Comparison of ENCODE assay signal across 15 mouse cellular contexts in the genomic region with DNA sequence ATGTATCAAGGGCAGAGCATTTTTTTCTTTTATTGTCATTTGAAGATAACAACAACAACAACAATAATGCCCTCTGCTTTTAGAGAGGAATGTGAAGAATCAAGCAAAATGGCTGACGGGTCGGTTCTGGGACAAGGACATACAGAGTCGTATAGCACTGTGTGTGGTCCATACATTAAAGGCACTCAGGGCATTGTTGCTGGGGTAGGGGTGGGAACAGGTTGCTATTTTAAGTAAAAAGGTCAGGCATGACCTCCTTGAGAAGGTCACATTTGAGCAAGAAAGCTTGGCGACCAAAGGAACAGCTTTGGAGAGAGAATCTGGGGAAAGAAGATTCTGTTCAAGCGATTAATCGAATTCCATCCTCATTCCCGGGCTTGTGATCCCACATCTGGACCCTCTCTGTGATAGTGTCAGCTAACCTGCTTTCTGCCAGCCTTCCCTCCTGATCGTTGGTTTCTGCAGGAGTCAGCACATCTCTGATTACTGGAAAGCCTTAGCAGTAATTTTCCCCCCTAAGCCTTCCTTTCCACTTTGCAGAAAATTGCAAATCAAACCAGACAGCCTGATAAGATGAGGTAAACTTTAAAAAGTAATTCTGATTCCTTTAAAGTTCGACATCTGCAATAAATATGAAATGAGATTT.
"Had no signal": no experiment of that assay in that cellular context is flagged by ENCODE, and none has a peak within 500 bp of the region (broad histone marks: within the 10 kb centered on the region; RNA-seq: fewer than 3 reads in every experiment).

No protein-coding gene starts in this region.

- DNase-seq: kidney, adult 9 months; kidney, postnatal 10 days; kidney, postnatal 4 days; left cerebral cortex, postnatal 4 days; lung, adult 18-20 months; retina, postnatal 1 day; right cerebral cortex, postnatal 4 days; spleen, adult 18-20 months; thymus, postnatal 36 days had no signal

- H3K9me3 ChIP-seq: limb, embryonic 13.5 days; midbrain, embryonic 12.5 days; stomach, embryonic 15.5 days had no signal

- ATAC-seq: midbrain, embryonic 16.5 days had no signal

- H3K27me3 ChIP-seq: limb, embryonic 13.5 days; midbrain, embryonic 12.5 days; stomach, embryonic 15.5 days had no signal

- H3K27ac ChIP-seq: layer of hippocampus, adult 2 months; limb, embryonic 13.5 days; liver, embryonic 14.5 days; midbrain, embryonic 12.5 days; stomach, embryonic 15.5 days had no signal

- H3K4me2 ChIP-seq: limb, embryonic 13.5 days; midbrain, embryonic 12.5 days; stomach, embryonic 15.5 days had no signal

- H3K9ac ChIP-seq: limb, embryonic 13.5 days; liver, embryonic 14.5 days; midbrain, embryonic 12.5 days; stomach, embryonic 15.5 days had no signal

- H3K4me3 ChIP-seq: layer of hippocampus, adult 2 months; limb, embryonic 13.5 days; midbrain, embryonic 12.5 days; stomach, embryonic 15.5 days had no signal

- H3K4me1 ChIP-seq: midbrain, embryonic 12.5 days had no signal
